Mouse (Mus musculus) CH12.LX (cell line): Measurements from ENCODE around the gene Ccdc142. TPM values are rescaled to one million over a fixed set of nuclear protein-coding genes. Genes with fewer than 3 reads are reported as not detected.

Source experiments
- DNase-seq: peaks from one replicate; pipeline ENCODE4 v3.0.0-alpha.2; 2013; ENCODE audit errors: extremely low read depth
- H3K27ac ChIP-seq: 2 replicates; pipeline ENCODE4 v1.5.1; 2012; ENCODE audit warnings: low read depth, mild to moderate bottlenecking, control low read depth, moderate library complexity; ENCODE audit not compliant: insufficient read depth
- H3K27me3 ChIP-seq: replicated peaks from 2 replicates; pipeline ENCODE3; 2012; ENCODE audit warnings: inconsistent platforms
- H3K36me3 ChIP-seq, 2 experiments: replicated peaks in 1 of 2; 2 replicates each; pipeline versions ENCODE3 to v1.6.1; 2012; ENCODE audit warnings: inconsistent platforms in 1 of 2, low read length in 1 of 2, mild to moderate bottlenecking in 1 of 2, mixed read lengths in 1 of 2, moderate library complexity in 1 of 2; ENCODE audit not compliant: control insufficient read depth in 1 of 2, insufficient read depth in 1 of 2
- H3K4me1 ChIP-seq, 2 experiments: 2 replicates each; pipeline ENCODE4 v1.6.1; 2012; ENCODE audit warnings: inconsistent platforms in 1 of 2, moderate library complexity in 1 of 2; ENCODE audit not compliant: insufficient read depth in 2 of 2, control insufficient read depth in 1 of 2
- H3K4me2 ChIP-seq: 2 replicates; pipeline ENCODE4 v1.6.1; 2012; ENCODE audit warnings: low read depth, mild to moderate bottlenecking, control low read depth; ENCODE audit not compliant: poor library complexity, insufficient read depth, severe bottlenecking
- H3K4me3 ChIP-seq, 3 experiments: fragments of 150-350 bp in 1 of 3; sonication (generic) in 1 of 3; replicated peaks in 1 of 3; 2 replicates each; pipeline versions ENCODE3 to v1.5.1; 2011 to 2012; ENCODE audit warnings: low read depth in 2 of 3, low read length in 2 of 3, mild to moderate bottlenecking in 2 of 3, moderate library complexity in 2 of 3, control low read depth in 1 of 3, improper control_type of control experiment in 1 of 3, inconsistent platforms in 1 of 3, mixed read lengths in 1 of 3; ENCODE audit not compliant: poor library complexity in 1 of 3
- H3K79me2 ChIP-seq: replicated peaks from 2 replicates; pipeline ENCODE4 v1.6.1; 2012; ENCODE audit warnings: mild to moderate bottlenecking, moderate library complexity; ENCODE audit not compliant: control insufficient read depth, poor library complexity, insufficient read depth, severe bottlenecking; ENCODE audit errors: extremely low read depth
- H3K9ac ChIP-seq: 2 replicates; pipeline ENCODE4 v1.6.1; 2012; ENCODE audit warnings: low read depth, mild to moderate bottlenecking, control low read depth, moderate library complexity; ENCODE audit not compliant: insufficient read depth
- H3K9me3 ChIP-seq: replicated peaks from 2 replicates; pipeline ENCODE3; 2012; ENCODE audit warnings: low read length, inconsistent platforms, mixed read lengths
- BHLHE40 ChIP-seq: IDR thresholded peaks from 2 replicates; pipeline ENCODE4 v1.6.1; 2011; ENCODE audit warnings: mild to moderate bottlenecking, low read depth, low read length, improper control_type of control experiment
- CHD1 ChIP-seq: IDR thresholded peaks from 2 replicates; pipeline ENCODE4 v1.6.1; 2012; ENCODE audit warnings: low read depth, low read length, improper control_type of control experiment, inconsistent platforms
- CHD2 ChIP-seq: IDR thresholded peaks from 2 replicates; pipeline ENCODE4 v1.6.1; 2011; ENCODE audit warnings: low read length, improper control_type of control experiment
- CTCF ChIP-seq, 2 experiments: IDR thresholded peaks in 1 of 2; conservative IDR thresholded peaks in 1 of 2; 2 replicates each; pipeline ENCODE4 v1.5.1; 2011 to 2012; ENCODE audit warnings: low read depth in 2 of 2, low read length in 2 of 2, improper control_type of control experiment in 1 of 2, inconsistent platforms in 1 of 2, mild to moderate bottlenecking in 1 of 2, moderate library complexity in 1 of 2
- E2F4 ChIP-seq: IDR thresholded peaks from 2 replicates; pipeline ENCODE4 v1.6.1; 2011; ENCODE audit warnings: low read depth, low read length, improper control_type of control experiment; ENCODE audit not compliant: insufficient replicate concordance
- ELF1 ChIP-seq: IDR thresholded peaks from 2 replicates; pipeline ENCODE4 v1.6.1; 2014; ENCODE audit warnings: low read depth, mild to moderate bottlenecking, inconsistent platforms, low read length, improper control_type of control experiment
- EP300 ChIP-seq: IDR thresholded peaks from 2 replicates; pipeline ENCODE4 v1.6.1; 2011; ENCODE audit warnings: low read length, improper control_type of control experiment
- ETS1 ChIP-seq: conservative IDR thresholded peaks from 2 replicates; pipeline ENCODE4 v1.6.1; 2012; ENCODE audit warnings: low read depth, mild to moderate bottlenecking, inconsistent platforms, low read length, improper control_type of control experiment, moderate library complexity
- GABPA ChIP-seq: IDR thresholded peaks from 2 replicates; pipeline ENCODE4 v1.6.1; 2012; ENCODE audit warnings: low read depth, low read length, improper control_type of control experiment, inconsistent platforms; ENCODE audit not compliant: insufficient replicate concordance
- HCFC1 ChIP-seq: IDR thresholded peaks from 2 replicates; pipeline ENCODE4 v1.6.1; 2012; ENCODE audit warnings: low read depth, mild to moderate bottlenecking, inconsistent platforms, low read length, improper control_type of control experiment
- IRF4 ChIP-seq: IDR thresholded peaks from 2 replicates; pipeline ENCODE4 v1.6.1; 2014; ENCODE audit warnings: low read depth, mild to moderate bottlenecking, inconsistent platforms, low read length, improper control_type of control experiment
- JUN ChIP-seq: IDR thresholded peaks from 2 replicates; pipeline ENCODE4 v1.6.1; 2011; ENCODE audit warnings: low read depth, mild to moderate bottlenecking, low read length, improper control_type of control experiment, moderate library complexity; ENCODE audit not compliant: insufficient read depth
- JUND ChIP-seq: conservative IDR thresholded peaks from 2 replicates; pipeline ENCODE4 v1.6.1; 2011; ENCODE audit warnings: low read depth, low read length, improper control_type of control experiment
- KAT2A ChIP-seq: IDR thresholded peaks from 2 replicates; pipeline ENCODE4 v1.6.1; 2012; ENCODE audit warnings: low read length, improper control_type of control experiment, inconsistent platforms; ENCODE audit not compliant: insufficient replicate concordance
- MAFK ChIP-seq: IDR thresholded peaks from 2 replicates; pipeline ENCODE4 v1.6.1; 2011; ENCODE audit warnings: low read length, improper control_type of control experiment; ENCODE audit not compliant: insufficient replicate concordance
- MAX ChIP-seq: IDR thresholded peaks from 2 replicates; pipeline ENCODE4 v1.6.1; 2011; ENCODE audit warnings: low read length, improper control_type of control experiment
- MAZ ChIP-seq: IDR thresholded peaks from 2 replicates; pipeline ENCODE4 v1.6.1; 2012; ENCODE audit warnings: low read depth, mild to moderate bottlenecking, inconsistent platforms, low read length, improper control_type of control experiment, moderate library complexity
- MXI1 ChIP-seq: IDR thresholded peaks from 2 replicates; pipeline ENCODE4 v1.6.1; 2011; ENCODE audit warnings: mild to moderate bottlenecking, low read depth, low read length, improper control_type of control experiment
- MYC ChIP-seq: IDR thresholded peaks from 2 replicates; pipeline ENCODE4 v1.6.1; 2011; ENCODE audit warnings: low read depth, mild to moderate bottlenecking, improper control_type of control experiment, low read length
- NELFE ChIP-seq: IDR thresholded peaks from 2 replicates; pipeline ENCODE4 v1.6.1; 2011; ENCODE audit warnings: low read depth, low read length, improper control_type of control experiment
- NRF1 ChIP-seq: IDR thresholded peaks from 2 replicates; pipeline ENCODE4 v1.6.1; 2014; ENCODE audit warnings: low read depth, mild to moderate bottlenecking, inconsistent platforms, low read length, improper control_type of control experiment, moderate library complexity
- PAX5 ChIP-seq: IDR thresholded peaks from 2 replicates; pipeline ENCODE4 v1.6.1; 2012; ENCODE audit warnings: low read length, inconsistent platforms, mixed read lengths
- POLR2A ChIP-seq: IDR thresholded peaks from 2 replicates; pipeline ENCODE4 v1.6.1; 2011; ENCODE audit warnings: low read depth, mild to moderate bottlenecking, improper control_type of control experiment, low read length
- POLR2AphosphoS2 ChIP-seq: IDR thresholded peaks from 2 replicates; pipeline ENCODE4 v1.6.1; 2011; ENCODE audit warnings: low read depth, low read length, improper control_type of control experiment
- RAD21 ChIP-seq: IDR thresholded peaks from 2 replicates; pipeline ENCODE4 v1.6.1; 2011; ENCODE audit warnings: low read depth, mild to moderate bottlenecking, low read length, improper control_type of control experiment, moderate library complexity
- RCOR1 ChIP-seq: conservative IDR thresholded peaks from 2 replicates; pipeline ENCODE4 v1.6.1; 2012; ENCODE audit warnings: low read depth, mild to moderate bottlenecking, inconsistent platforms, low read length, improper control_type of control experiment
- SIN3A ChIP-seq: IDR thresholded peaks from 2 replicates; pipeline ENCODE4 v1.6.1; 2012; ENCODE audit warnings: low read length, improper control_type of control experiment, inconsistent platforms
- SMC3 ChIP-seq: IDR thresholded peaks from 2 replicates; pipeline ENCODE4 v1.6.1; 2011; ENCODE audit warnings: low read depth, low read length, improper control_type of control experiment
- TCF12 ChIP-seq: IDR thresholded peaks from 2 replicates; pipeline ENCODE4 v1.6.1; 2014; ENCODE audit warnings: low read depth, mild to moderate bottlenecking, inconsistent platforms, low read length, improper control_type of control experiment
- UBTF ChIP-seq: IDR thresholded peaks from 2 replicates; pipeline ENCODE4 v1.6.1; 2012; ENCODE audit warnings: low read depth, mild to moderate bottlenecking, inconsistent platforms, low read length, improper control_type of control experiment, moderate library complexity
- USF1 ChIP-seq: IDR thresholded peaks from 2 replicates; pipeline ENCODE4 v1.6.1; 2014; ENCODE audit warnings: low read depth, mild to moderate bottlenecking, inconsistent platforms, low read length, improper control_type of control experiment
- USF2 ChIP-seq: conservative IDR thresholded peaks from 2 replicates; pipeline ENCODE4 v1.6.1; 2011; ENCODE audit warnings: low read depth, low read length, improper control_type of control experiment
- ZC3H11A ChIP-seq: IDR thresholded peaks from 2 replicates; pipeline ENCODE4 v1.6.1; 2012; ENCODE audit warnings: low read depth, mild to moderate bottlenecking, inconsistent platforms, low read length, improper control_type of control experiment
- ZKSCAN1 ChIP-seq: IDR thresholded peaks from 2 replicates; pipeline ENCODE4 v1.6.1; 2012; ENCODE audit warnings: low read depth, inconsistent platforms, low read length, improper control_type of control experiment, borderline replicate concordance
- ZMIZ1 ChIP-seq: IDR thresholded peaks from 2 replicates; pipeline ENCODE4 v1.6.1; 2012; ENCODE audit warnings: low read depth, mild to moderate bottlenecking, inconsistent platforms, low read length, improper control_type of control experiment
- ZNF384 ChIP-seq: IDR thresholded peaks from 2 replicates; pipeline ENCODE4 v1.6.1; 2012; ENCODE audit warnings: low read depth, low read length, improper control_type of control experiment, inconsistent platforms
- dilution Hi-C: fragments of 300-500 bp; cut with MboI; formaldehyde crosslinking; loops from 2 replicates; pipeline ENCODE4 v1.14.3; 2020; ENCODE audit warnings: low sequenced_read_pairs; ENCODE audit not compliant: extremely low pct_unique_long_range_greater_than_20kb, extremely low pct_ligation_motif_present
- in situ Hi-C: fragments of 300-500 bp; cut with MboI; formaldehyde crosslinking; loops from 3 replicates; pipeline ENCODE4 v1.14.3; 2019; ENCODE audit warnings: low sequenced_read_pairs, low pct_ligation_motif_present, low pct_unique_long_range_greater_than_20kb, mixed read lengths
- polyA plus RNA-seq: library from polyadenylated mRNA; unstranded; fragments of >175 nt; gene quantifications from 2 replicates; pipeline ENCODE4 v1.2.1, GENCODE M21; 2012; ENCODE audit warnings: low read depth; ENCODE audit not compliant: insufficient read length
- total RNA-seq, 2 experiments: library from RNA; depleted of rRNA; stranded (reverse); fragments of 300-350 nt in 1 of 2; fragments of >200 nt in 1 of 2; gene quantifications; 2 replicates each; pipeline ENCODE4 v1.2.3; 2012 to 2014

The Ccdc142 gene
- total and polyA plus RNA-seq, 3 experiments, result 0.38 to 3.1 (median 1.7) TPM

DNA sequence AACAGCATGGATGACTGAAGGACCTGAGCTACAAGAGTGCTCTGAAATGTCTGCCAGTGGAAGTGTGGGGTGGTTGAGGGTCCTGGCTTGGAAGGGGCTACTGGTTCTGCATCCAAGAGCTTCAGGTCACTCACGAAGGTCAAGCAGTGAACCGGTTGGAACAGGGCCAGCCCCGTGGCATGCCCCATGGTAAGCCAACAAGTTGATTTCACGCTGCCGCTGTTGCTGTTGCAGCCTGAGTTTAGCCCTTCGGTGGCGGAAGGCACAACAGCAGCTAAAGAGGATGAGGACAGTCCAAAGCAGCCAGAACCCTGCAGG lies 18.3 kb downstream of the Ccdc142 start (continued):
- TF ChIP-seq ZMIZ1, result no peak

DNA sequence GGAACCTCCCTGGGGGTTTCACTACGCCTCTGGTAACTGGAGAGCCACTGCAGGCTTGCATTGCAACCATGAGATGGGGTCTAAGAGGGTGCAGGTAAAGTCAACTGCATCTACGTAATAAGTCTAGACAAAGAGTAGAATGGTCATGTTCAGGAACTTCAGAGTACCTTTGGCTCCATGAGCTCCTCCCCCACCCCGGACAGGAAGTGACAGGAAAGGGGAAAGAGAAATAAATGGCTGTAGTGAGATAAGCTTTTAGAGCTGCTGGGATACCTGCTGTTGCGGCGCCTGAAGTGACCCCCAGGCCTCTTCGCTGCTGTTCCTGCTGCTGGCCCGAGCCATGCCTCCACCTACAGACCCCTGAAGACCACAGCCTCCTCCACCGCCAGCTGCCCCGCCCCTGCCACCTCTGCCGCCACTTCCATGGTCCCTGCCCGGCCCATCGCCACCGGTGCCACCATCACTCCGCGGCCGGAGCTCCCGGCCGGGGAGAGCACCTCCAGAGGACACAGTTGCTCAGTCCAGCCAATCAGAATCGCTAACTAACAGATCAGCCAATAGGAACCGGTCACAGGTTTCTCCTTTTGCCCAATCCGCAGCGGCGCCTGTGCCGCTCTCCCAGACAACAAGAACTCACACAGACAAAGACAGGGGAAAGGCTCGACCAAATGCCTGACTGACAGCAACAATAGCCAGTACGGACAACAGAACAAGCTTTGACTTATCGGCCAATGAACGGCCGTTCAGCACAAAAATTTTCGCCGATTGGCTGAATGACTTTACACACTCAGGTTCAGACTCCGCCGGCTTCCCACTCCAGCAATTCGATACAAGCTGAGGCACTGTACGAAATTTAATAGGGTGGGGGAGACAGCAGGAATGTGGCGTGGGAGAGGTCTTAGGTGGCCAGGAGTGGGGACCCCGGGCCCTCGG lies 19.8 kb downstream of the Ccdc142 start, which contains the start of gene Wbp1:
Gene Wbp1 (minus strand): TSS at position 630 of the 933 bp plus-strand sequence.
- Histone ChIP-seq H3K4me1 (peaks cover 27 to 77% of the 10 kb centered on the region in 2 experiments), H3K9ac (peak within 1 kb of the TSS; percentile 59), H3K4me3 (peak within 1 kb of the TSS; percentile 65 to 73 (median 67)), H3K27me3 (no peaks in the 10 kb centered on the region), H3K4me2 (peak within 1 kb of the TSS; percentile 81), H3K36me3 (peaks cover 18 to 38% of the 10 kb centered on the region in 2 experiments), H3K79me2 (peaks cover 6% of the 10 kb centered on the region; the same call in 1 of the 2 replicates), H3K27ac (peak within 1 kb of the TSS; percentile 44), H3K9me3 (no peaks in the 10 kb centered on the region)
- DNase-seq, result peak; percentile 99
- dilution Hi-C loops (no loop called here), in situ Hi-C loops (no loop called here)
- TF ChIP-seq POLR2A (peak; percentile 83), E2F4 (peak; percentile 61; the same call in 1 of the 2 replicates), ETS1 (no peak), ELF1 (0 out of 2 replicates have a peak, but pooled peaks have one; percentile 12), USF2 (no peak), USF1 (peak; percentile 11; the same call in 1 of the 2 replicates), EP300 (no peak), ZKSCAN1 (no peak), TCF12 (peak; percentile 39; the same call in 1 of the 2 replicates), MXI1 (peak; percentile 74; the same call in 1 of the 2 replicates), BHLHE40 (no peak), NRF1 (peak; percentile 56), IRF4 (no peak), JUND (no peak), MAFK (no peak), CHD2 (peak; percentile 87), PAX5 (no peak), CHD1 (no peak), SMC3 (no peak), CTCF (conservative IDR thresholded peaks at IDR 0.05 in 1 of 2, IDR thresholded peaks at IDR 0.05 in 1 of 2; ENCODE audit: low read depth in 2 of 2, low read length in 2 of 2) (no peak), ZC3H11A (no peak), GABPA (no peak), POLR2AphosphoS2 (peak; percentile 44; the same call in 1 of the 2 replicates), ZNF384 (no peak), MAZ (0 out of 2 replicates have a peak, but pooled peaks have one; percentile 17), KAT2A (no peak), NELFE (peak; percentile 14), RAD21 (no peak), MAX (peak; percentile 66), JUN (no peak), SIN3A (no peak; the same call in none of the 2 replicates), MYC (0 out of 2 replicates have a peak, but pooled peaks have one; percentile 2), ZMIZ1 (peak; percentile 93), HCFC1 (peak; percentile 60), RCOR1 (no peak), UBTF (peak; percentile 58; the same call in 1 of the 2 replicates)
